Mouse (Mus musculus) heart, embryonic 14.5 days (tissue): Measurements from ENCODE around the gene Cdrt4. TPM values are rescaled to one million over a fixed set of nuclear protein-coding genes. Genes with fewer than 3 reads are reported as not detected.

Experiments used
- ATAC-seq: fragments of 200-750 bp; cut with Nextera tagmentation; 2 replicates; pipeline ENCODE4 v1.8.0; 2017; ENCODE audit warnings: low read depth, moderate TSS enrichment; ENCODE audit not compliant: insufficient number of reproducible peaks, insufficient read depth, low FRiP score
- H3K27ac ChIP-seq, 2 experiments: fragments of 200-500 bp in 1 of 2; fragments of 300-500 bp in 1 of 2; sonication (generic) in 1 of 2; replicated peaks in 1 of 2; 2 replicates each; pipeline ENCODE4 v1.5.1; 2012 to 2014; ENCODE audit warnings: low read depth in 2 of 2, low read length in 2 of 2, control low read depth in 1 of 2, mild to moderate bottlenecking in 1 of 2, mixed read lengths in 1 of 2; ENCODE audit not compliant: control insufficient read depth in 1 of 2, insufficient read depth in 1 of 2
- H3K27me3 ChIP-seq: fragments of 300-500 bp; sonication (generic); 2 replicates; pipeline ENCODE4 v1.6.1; 2014; ENCODE audit warnings: mild to moderate bottlenecking, low read length, control low read depth; ENCODE audit not compliant: control insufficient read depth, insufficient read depth
- H3K36me3 ChIP-seq: fragments of 300-500 bp; sonication (generic); 2 replicates; pipeline ENCODE4 v1.6.1; 2014; ENCODE audit warnings: mild to moderate bottlenecking, control low read depth, low read length, mixed read lengths; ENCODE audit not compliant: control insufficient read depth, insufficient read depth
- H3K4me1 ChIP-seq, 2 experiments: fragments of 200-500 bp in 1 of 2; fragments of 300-500 bp in 1 of 2; sonication (generic) in 1 of 2; 2 replicates each; pipeline ENCODE4 v1.6.1; 2012 to 2014; ENCODE audit warnings: low read length in 2 of 2, control low read depth in 1 of 2, mixed read lengths in 1 of 2; ENCODE audit not compliant: control insufficient read depth in 2 of 2, insufficient read depth in 2 of 2
- H3K4me2 ChIP-seq: fragments of 300-500 bp; sonication (generic); 2 replicates; pipeline ENCODE4 v1.6.1; 2014; ENCODE audit warnings: mild to moderate bottlenecking, low read length
- H3K4me3 ChIP-seq, 2 experiments: fragments of 200-500 bp in 1 of 2; fragments of 300-500 bp in 1 of 2; sonication (generic) in 1 of 2; 2 replicates each; pipeline ENCODE4 v1.5.1; 2012 to 2014; ENCODE audit warnings: low read length in 2 of 2, mild to moderate bottlenecking in 2 of 2, control low read depth in 1 of 2, low read depth in 1 of 2, moderate library complexity in 1 of 2; ENCODE audit not compliant: control insufficient read depth in 1 of 2, insufficient read depth in 1 of 2
- H3K9ac ChIP-seq: fragments of 300-500 bp; sonication (generic); 2 replicates; pipeline ENCODE4 v1.6.1; 2014; ENCODE audit warnings: mild to moderate bottlenecking, low read length
- H3K9me3 ChIP-seq: fragments of 300-500 bp; sonication (generic); 2 replicates; pipeline ENCODE4 v1.6.1; 2016; ENCODE audit warnings: low read length, control low read depth; ENCODE audit not compliant: control insufficient read depth
- WGBS: fragments of 180-500 bp; shearing (Covaris S2); extraction: QIAGEN DNeasy Blood & Tissue Kit; methylation state at CpG from one replicate; pipeline ENCODE4 v1.1.7; 2014; 5-methylcytosine and 5-hydroxymethylcytosine counted together
- polyA plus RNA-seq: library from polyadenylated mRNA; unstranded; fragments of >200 nt; fragmentation: Nextera tagmentation; extraction: Ambion mirVana; gene quantifications from 2 replicates; pipeline ENCODE4 v1.2.1, GENCODE M21; 2014

The Cdrt4 gene
- polyA plus RNA-seq = not detected in 2 replicates

DNA sequence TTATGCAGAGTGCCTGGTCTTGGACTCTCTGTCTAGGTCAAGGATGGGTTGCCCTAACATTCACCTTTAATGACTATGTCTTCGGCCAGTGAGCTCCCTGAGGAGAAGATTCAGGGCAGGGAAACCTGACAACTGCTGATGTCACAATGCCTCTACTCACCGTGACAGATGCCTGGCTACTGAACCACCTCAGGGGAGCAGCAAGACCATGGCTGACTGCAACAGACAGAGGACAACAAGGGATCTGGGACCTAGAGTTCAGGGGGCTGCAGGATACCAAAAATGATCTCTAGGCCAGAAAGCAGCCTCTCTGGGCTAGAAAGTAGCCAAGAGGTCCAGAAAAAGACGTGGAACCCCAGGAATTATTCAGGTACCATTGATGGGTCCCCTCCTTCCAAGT lies at the start of gene Cdrt4:
TSS of gene Cdrt4 (plus strand) at position 182 of the 400 bp plus-strand sequence.
- no peak within 1 kb of the TSS for H3K9ac ChIP-seq
- H3K9me3 ChIP-seq = 0 out of 2 replicates have a peak, but pooled peaks cover 2% of the 10 kb centered on the region
- no peak within 1 kb of the TSS for H3K4me3 ChIP-seq
- H3K27ac ChIP-seq = no peak within 1 kb of the TSS
- 74% methylated on average over 3 of the region's 3 CpGs for WGBS
- no peaks in the 10 kb centered on the region for H3K27me3 ChIP-seq
- no peak within 1 kb of the TSS for H3K4me2 ChIP-seq
- no peaks in the 10 kb centered on the region for H3K36me3 ChIP-seq
- ATAC-seq = no peak
- H3K4me1 ChIP-seq = no peaks in the 10 kb centered on the region

GRCm38 (mm10) chr11:62901699-62902323 lies 49.2 kb upstream of the Cdrt4 start:
- Histone ChIP-seq H3K9ac (no peak overlapping the region), H3K4me3 (no peak overlapping the region), H3K9me3 (no peaks in the 10 kb centered on the region), H3K27ac (no peak overlapping the region), H3K27me3 (no peaks in the 10 kb centered on the region), H3K4me2 (no peak overlapping the region), H3K4me1 (no peaks in the 10 kb centered on the region), H3K36me3 (no peaks in the 10 kb centered on the region)
- no peak for ATAC-seq
- 23% methylated on average over 12 of the region's 12 CpGs for WGBS

- no peaks in the 10 kb centered on the region for H3K36me3 ChIP-seq
- H3K4me2 ChIP-seq = no peak overlapping the region
- H3K9me3 ChIP-seq = no peaks in the 10 kb centered on the region
- 70% methylated on average over 6 of the region's 6 CpGs for WGBS
- ATAC-seq = no peak
- no peaks in the 10 kb centered on the region for H3K4me1 ChIP-seq
- H3K9ac ChIP-seq = no peak overlapping the region
- H3K27ac ChIP-seq = no peak overlapping the region
- no peak overlapping the region for H3K4me3 ChIP-seq
- H3K27me3 ChIP-seq = no peaks in the 10 kb centered on the region
Observed at GRCm38 (mm10) chr11:62903871-62904495, 47.0 kb upstream of the Cdrt4 start.

- no peak for ATAC-seq
- whole genome bisulfite sequencing = 71% methylated on average over 3 of the region's 3 CpGs
Observed at GRCm38 (mm10) chr11:62909720-62910306, 41.2 kb upstream of the Cdrt4 start.

GRCm38 (mm10) chr11:62911362-62911761 lies 39.6 kb upstream of the Cdrt4 start:
- peak overlapping the region; percentile 55 to 59; a peak in 3 of 4 replicates for H3K27ac ChIP-seq
- ATAC-seq = no peak
- H3K36me3 ChIP-seq = no peaks in the 10 kb centered on the region
- no peaks in the 10 kb centered on the region for H3K27me3 ChIP-seq
- H3K9me3 ChIP-seq = no peaks in the 10 kb centered on the region
- H3K9ac ChIP-seq = no peak overlapping the region
- H3K4me3 ChIP-seq = no peak overlapping the region
- no peak overlapping the region for H3K4me2 ChIP-seq
- peaks cover 0 to 4% of the 10 kb centered on the region in 2 experiments; a peak in 2 of 4 replicates for H3K4me1 ChIP-seq
- WGBS = 53% methylated on average over 8 of the region's 8 CpGs

More at GRCm38 (mm10) chr11:62909720-62910306, 41.2 kb upstream of the Cdrt4 start:
- peaks cover 0 to 4% of the 10 kb centered on the region in 2 experiments; a peak in 2 of 4 replicates for H3K4me1 ChIP-seq
- no peak overlapping the region for H3K9ac ChIP-seq
- H3K36me3 ChIP-seq = no peaks in the 10 kb centered on the region
- no peak overlapping the region for H3K27ac ChIP-seq
- H3K27me3 ChIP-seq = no peaks in the 10 kb centered on the region
- H3K9me3 ChIP-seq = no peaks in the 10 kb centered on the region
- no peak overlapping the region for H3K4me3 ChIP-seq
- no peak overlapping the region for H3K4me2 ChIP-seq

DNA sequence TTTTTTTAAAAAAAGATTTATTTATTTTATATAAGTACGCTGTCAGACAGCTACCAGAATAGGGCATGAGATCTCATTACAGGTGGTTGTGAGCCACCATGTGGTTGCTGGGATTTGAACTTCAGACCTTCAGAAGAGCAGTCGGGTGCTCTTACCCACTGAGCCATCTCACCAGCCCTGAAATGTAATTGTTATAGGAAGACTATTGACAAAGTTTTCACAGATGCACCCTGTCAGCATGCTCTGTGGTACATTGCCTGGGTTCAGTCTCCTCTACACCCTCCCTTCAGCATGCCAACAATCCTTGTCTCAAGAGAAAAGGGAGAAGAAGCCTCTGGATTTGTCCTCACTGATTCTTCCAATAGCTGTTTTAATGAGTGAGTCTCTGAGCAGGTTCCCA lies 37.9 kb upstream of the Cdrt4 start:
- H3K9ac ChIP-seq = no peak overlapping the region
- peaks cover 0 to 4% of the 10 kb centered on the region in 2 experiments; a peak in 2 of 4 replicates for H3K4me1 ChIP-seq
- 86% methylated on average over 2 of the region's 2 CpGs for WGBS
- H3K4me3 ChIP-seq = no peak overlapping the region
- no peak overlapping the region for H3K27ac ChIP-seq
- ATAC-seq = no peak
- H3K4me2 ChIP-seq = no peak overlapping the region
- H3K27me3 ChIP-seq = no peaks in the 10 kb centered on the region
- no peaks in the 10 kb centered on the region for H3K36me3 ChIP-seq
- no peaks in the 10 kb centered on the region for H3K9me3 ChIP-seq

DNA sequence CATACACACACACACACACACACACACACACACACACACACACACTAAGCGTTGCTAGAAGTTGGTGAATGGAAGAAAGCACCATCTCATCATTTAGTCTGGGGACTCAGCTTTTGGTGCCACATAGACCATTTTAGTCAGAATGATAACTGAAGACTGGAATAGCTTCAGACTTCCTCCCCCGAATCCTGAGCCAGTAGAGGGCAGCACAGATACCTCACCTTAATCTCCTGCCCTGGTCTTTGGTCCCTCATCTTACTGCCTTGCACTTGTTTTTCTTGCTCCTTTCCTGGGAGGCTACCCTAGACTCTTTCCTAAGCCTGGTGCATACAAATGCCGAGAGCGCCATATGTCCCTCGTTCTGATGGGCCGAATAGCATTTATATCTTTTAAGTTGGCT lies 36.5 kb upstream of the Cdrt4 start:
- peaks cover 2% of the 10 kb centered on the region; the same call in 1 of the 2 replicates for H3K9me3 ChIP-seq
- no peaks in the 10 kb centered on the region for H3K27me3 ChIP-seq
- peaks cover 0 to 4% of the 10 kb centered on the region in 2 experiments; a peak in 2 of 4 replicates for H3K4me1 ChIP-seq
- H3K9ac ChIP-seq = no peak overlapping the region
- ATAC-seq = no peak
- 55% methylated on average over 6 of the region's 6 CpGs for WGBS
- H3K4me3 ChIP-seq = no peak overlapping the region
- no peaks in the 10 kb centered on the region for H3K36me3 ChIP-seq
- H3K4me2 ChIP-seq = no peak overlapping the region
- H3K27ac ChIP-seq = no peak overlapping the region
